Mouse (Mus musculus): Measurements from ENCODE around the gene Gys1.

GRCm38 (mm10) chr7:45443526-45444420, 9.1 kb downstream of the Gys1 start:
- TF ChIP-seq CTCF (IDR thresholded peaks at IDR 0.05; ENCODE audit: low read depth) (no peak), EP300 (IDR thresholded peaks at IDR 0.05; ENCODE audit: low read depth) (no peak)
